Mouse (Mus musculus): Measurements from ENCODE around the gene Fam124a.

GRCm38 (mm10) chr14:62512845-62513244 is 42.7 kb upstream of the Fam124a start:
- TF ChIP-seq POLR2A (IDR thresholded peaks at IDR 0.05; ENCODE audit: insufficient read depth, low read depth, low read length) (no peak), CTCF (IDR thresholded peaks at IDR 0.05; ENCODE audit: insufficient read depth, low read depth, low read length) (no peak)
